Comparison of ENCODE assay signal across 8 mouse cellular contexts in the genomic region with DNA sequence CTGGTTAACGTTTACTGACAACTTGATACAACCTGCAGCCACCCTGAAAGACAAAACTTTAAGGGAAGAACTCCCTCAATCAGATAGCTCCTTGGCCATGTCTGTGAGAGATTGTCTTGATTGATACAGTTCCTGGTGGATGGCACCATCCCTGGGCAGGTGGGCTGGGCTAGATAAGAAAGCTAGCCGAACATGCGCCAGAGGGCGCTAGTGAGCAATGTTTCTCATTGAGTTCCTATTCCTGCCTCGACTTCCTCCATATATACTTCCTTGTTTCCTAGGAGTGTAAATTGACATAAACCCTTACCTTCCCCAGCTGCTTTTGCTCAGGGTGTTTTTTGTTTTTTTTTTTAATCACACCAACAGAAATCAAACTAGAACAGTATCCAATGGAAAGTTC. TPM values are rescaled to one million over a fixed set of nuclear protein-coding genes. Genes with fewer than 3 reads are reported as not detected.
DNase-seq lines count a peak whose midpoint lies in the region; ATAC-seq lines count a peak whose summit lies in the region.

No protein-coding gene starts in this region.

- no peaks in the 10 kb centered on the region for H3K4me1 ChIP-seq in midbrain, embryonic 14.5 days (ENCODE audit: control insufficient read depth, insufficient read depth, low read length)
- peaks cover 5% of the 10 kb centered on the region for H3K4me1 ChIP-seq in midbrain, embryonic 11.5 days (ENCODE audit: control insufficient read depth, insufficient read depth, low read length)

- H3K9me3 ChIP-seq in midbrain, embryonic 14.5 days (ENCODE audit: control insufficient read depth, low read length): no peaks in the 10 kb centered on the region
- no peaks in the 10 kb centered on the region for H3K9me3 ChIP-seq in midbrain, embryonic 11.5 days (ENCODE audit: control insufficient read depth, low read length)

- H3K9ac ChIP-seq in midbrain, embryonic 14.5 days (replicated peaks; ENCODE audit: low read length): no peak overlapping the region
- no peak overlapping the region for H3K9ac ChIP-seq in midbrain, embryonic 11.5 days (ENCODE audit: low read length)

- H3K4me2 ChIP-seq in midbrain, embryonic 14.5 days (ENCODE audit: low read length): no peak overlapping the region
- no peak overlapping the region for H3K4me2 ChIP-seq in midbrain, embryonic 11.5 days

- ATAC-seq in cerebellum, adult (ENCODE audit: insufficient number of reproducible peaks, low FRiP score, low TSS enrichment): no peak
- ATAC-seq in midbrain, embryonic 14.5 days (ENCODE audit: low FRiP score, low TSS enrichment): no peak
- ATAC-seq in midbrain, embryonic 11.5 days (ENCODE audit: low FRiP score): no peak

- H3K27ac ChIP-seq in midbrain, embryonic 14.5 days (replicated peaks; ENCODE audit: low read depth, low read length): no peak overlapping the region
- H3K27ac ChIP-seq in midbrain, embryonic 11.5 days (ENCODE audit: low read depth, low read length): no peak overlapping the region

- H3K36me3 ChIP-seq in midbrain, embryonic 14.5 days (ENCODE audit: control insufficient read depth, insufficient read depth, low read length): no peaks in the 10 kb centered on the region
- no peaks in the 10 kb centered on the region for H3K36me3 ChIP-seq in midbrain, embryonic 11.5 days (ENCODE audit: control insufficient read depth, insufficient read depth, low read length)

- DNase-seq in cerebellum, postnatal 10 days: peak; percentile 72 to 77
- peak; percentile 66 for DNase-seq in midbrain, embryonic 14.5 days
- no peak for DNase-seq in midbrain, embryonic 11.5 days (ENCODE audit: low spot score, missing footprints)
- DNase-seq in c-Kit-positive CD71-positive TER-119-positive erythroid progenitor cells, embryonic 14.5 days (ENCODE audit: low spot score): peak; percentile 68
- DNase-seq in kidney, postnatal 4 days: peak; percentile 68 to 70
- peak; percentile 40 to 66 for DNase-seq in natural killer cell, adult 2 months (ENCODE audit: low spot score in 2 of 2)
- peak; percentile 70 to 75 for DNase-seq in thymus, postnatal 36 days

- WGBS in midbrain, embryonic 14.5 days: 34% methylated on average over 5 of the region's 5 CpGs
- WGBS in midbrain, embryonic 11.5 days: 44% methylated on average over 5 of the region's 5 CpGs

- H3K4me3 ChIP-seq in midbrain, embryonic 14.5 days (replicated peaks; ENCODE audit: low read depth, low read length): no peak overlapping the region
- H3K4me3 ChIP-seq in midbrain, embryonic 11.5 days (ENCODE audit: low read depth, low read length): no peak overlapping the region

- no peaks in the 10 kb centered on the region for H3K27me3 ChIP-seq in midbrain, embryonic 14.5 days (ENCODE audit: control insufficient read depth, insufficient read depth, low read length)
- no peaks in the 10 kb centered on the region; the same call in 1 of the 2 replicates for H3K27me3 ChIP-seq in midbrain, embryonic 11.5 days (ENCODE audit: control insufficient read depth, insufficient read depth, low read length)

RNA-seq across cellular contexts. Expression of gene Lclat1, which starts 11.3 kb away (rescaled TPM):
- polyA plus RNA-seq in midbrain, embryonic 14.5 days (2014; fragmentation: Nextera tagmentation; extraction: Ambion mirVana): 9.0 and 16.9 TPM in 2 replicates
- 14.1 and 14.3 TPM in 2 replicates for polyA plus RNA-seq in midbrain, embryonic 11.5 days (2014; fragmentation: Nextera tagmentation; extraction: Ambion mirVana)
